Mouse (Mus musculus): ENCODE data around the gene Cep295.

The Cep295 gene

GRCm38 (mm10) chr9:15357484-15358275 is at the start of gene Cep295:
TSS of gene Cep295 (minus strand) at chr9:15357788.
- in situ Hi-C loops (cut with MboI; ENCODE audit: unreplicated experiment in 2 of 2), result no loop called here

- in situ Hi-C loops (cut with MboI; ENCODE audit: unreplicated experiment in 2 of 2), result no loop called here
Measured at GRCm38 (mm10) chr9:15397591-15397990, 40.0 kb upstream of the Cep295 start.

DNA sequence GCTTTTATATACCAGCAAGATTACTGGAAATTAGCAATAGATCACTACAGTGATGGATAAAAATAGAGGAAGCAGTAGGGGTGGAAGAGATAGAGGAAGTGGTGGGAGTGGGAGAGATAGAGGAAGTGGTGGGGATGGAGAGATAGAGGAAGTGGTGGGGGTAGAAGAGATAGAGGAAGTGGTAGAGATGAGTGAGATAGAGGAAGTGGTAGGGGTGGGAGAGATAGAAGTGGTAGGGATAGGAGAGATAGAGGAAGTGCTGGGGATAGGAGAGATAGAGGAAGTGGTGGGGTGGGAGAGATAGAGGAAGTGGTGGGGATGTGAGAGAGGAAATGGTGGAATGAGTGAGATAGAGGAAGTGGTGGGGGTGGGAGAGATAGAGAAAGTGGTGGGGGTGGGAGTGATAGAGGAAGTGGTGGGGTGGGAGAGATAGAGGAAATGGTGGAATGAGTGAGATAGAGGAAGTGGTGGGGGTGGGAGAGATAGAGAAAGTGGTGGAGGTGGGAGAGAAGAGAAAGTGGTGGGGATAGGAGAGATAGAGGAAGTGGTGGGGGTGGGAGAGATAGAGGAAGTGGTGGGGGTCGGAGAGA is 37.9 kb upstream of the Cep295 start:
- in situ Hi-C loops (cut with MboI; ENCODE audit: unreplicated experiment in 2 of 2), result no loop called here

GRCm38 (mm10) chr9:15387075-15387643 is 29.6 kb upstream of the Cep295 start:
- in situ Hi-C loops (cut with MboI; ENCODE audit: unreplicated experiment in 2 of 2), result no loop called here

DNA sequence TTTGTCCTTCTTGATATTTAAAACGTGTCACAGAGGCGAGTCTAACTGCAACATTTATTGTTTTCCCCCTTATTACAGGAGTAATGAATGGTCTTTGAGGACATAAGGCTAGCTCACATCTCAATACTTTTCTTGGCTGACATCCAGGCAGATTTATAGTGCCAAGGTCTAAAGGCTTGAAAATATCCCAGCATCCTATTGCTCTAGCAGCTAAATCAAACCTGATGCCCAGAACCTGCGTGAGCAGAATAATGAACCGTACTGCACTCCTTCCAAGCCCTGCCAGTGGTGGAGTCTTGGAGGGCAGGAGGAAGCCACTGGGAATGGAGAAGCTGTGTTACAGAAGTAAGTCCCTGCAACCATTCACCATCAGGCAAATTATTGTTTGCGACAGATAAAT is 26.7 kb upstream of the Cep295 start:
- in situ Hi-C loops (cut with MboI; ENCODE audit: unreplicated experiment in 2 of 2), result no loop called here

DNA sequence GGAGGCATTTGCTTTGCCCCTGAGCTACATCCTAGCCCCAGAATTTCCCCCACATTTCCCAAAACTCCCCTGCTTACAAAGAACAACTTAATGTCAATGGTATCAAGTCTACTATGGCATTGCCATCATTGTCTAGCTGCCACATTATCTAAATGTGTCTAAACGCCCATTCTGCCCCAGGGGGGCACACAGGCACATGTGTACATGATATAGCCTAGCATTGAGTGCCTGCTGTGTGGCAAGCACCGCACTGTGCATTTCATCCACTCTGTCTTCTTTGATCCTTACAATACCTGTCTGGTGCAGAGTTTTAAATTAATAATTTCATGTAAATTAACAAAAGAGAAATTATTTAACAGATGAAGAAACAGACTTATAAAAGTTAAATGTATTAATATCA is 8.7 kb upstream of the Cep295 start:
- in situ Hi-C loops (cut with MboI; ENCODE audit: unreplicated experiment in 2 of 2), result loop anchor here (5.0 to 10.0 kb wide), 5 partner anchors 119 to 521 kb away; partner anchors contain the start of gene Smco4 (in 1 of the 2)

- in situ Hi-C loops (cut with MboI; ENCODE audit: unreplicated experiment in 2 of 2), result loop anchor here (5.0 to 10.0 kb wide), 5 partner anchors 119 to 521 kb away; partner anchors contain the start of gene Smco4 (in 1 of the 2)
Measured at GRCm38 (mm10) chr9:15365856-15366255, 8.3 kb upstream of the Cep295 start.

GRCm38 (mm10) chr9:15364843-15365242 is 7.3 kb upstream of the Cep295 start:
- in situ Hi-C loops (cut with MboI; ENCODE audit: unreplicated experiment in 2 of 2), result loop anchor here (5.0 to 10.0 kb wide), 5 partner anchors 120 to 522 kb away; partner anchors contain the start of gene Smco4 (in 1 of the 2)

DNA sequence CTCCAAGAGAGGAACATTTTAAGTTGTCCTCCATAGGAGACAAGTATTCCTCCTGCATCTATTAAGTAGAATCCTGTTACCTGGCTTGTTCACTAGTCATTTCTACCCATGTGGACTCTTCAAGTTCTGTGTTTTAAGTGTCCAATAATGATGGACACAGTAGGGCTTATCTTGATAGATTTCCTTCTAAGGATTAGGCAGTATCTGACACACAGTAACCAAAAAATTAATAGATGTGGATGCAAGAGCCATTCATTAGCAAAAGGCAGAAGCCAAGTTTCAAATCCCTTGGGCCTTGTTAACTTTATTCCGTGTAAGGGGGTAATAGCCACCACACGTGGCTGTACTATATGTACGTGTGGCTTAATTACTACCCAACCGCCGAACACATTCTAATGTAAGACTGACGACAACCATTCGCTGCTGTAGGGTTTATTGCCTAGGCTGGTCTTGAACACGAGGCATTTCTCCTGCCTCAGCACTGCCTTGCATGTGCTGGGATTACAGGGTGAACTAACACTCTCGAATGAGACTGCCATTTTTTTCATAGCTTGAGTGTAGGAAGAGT is 588 bp downstream of the Cep295 start:
- in situ Hi-C loops (cut with MboI; ENCODE audit: unreplicated experiment in 2 of 2), result no loop called here

- in situ Hi-C loops (cut with MboI; ENCODE audit: unreplicated experiment in 2 of 2), result no loop called here
Measured at GRCm38 (mm10) chr9:15349925-15350324, 7.7 kb downstream of the Cep295 start.

- in situ Hi-C loops (cut with MboI; ENCODE audit: unreplicated experiment in 2 of 2), result no loop called here
Measured at GRCm38 (mm10) chr9:15337776-15338175, 19.8 kb downstream of the Cep295 start.

- in situ Hi-C loops (cut with MboI; ENCODE audit: unreplicated experiment in 2 of 2), result loop anchor here in 1 of 2 experiments (25.0 kb wide), 1 partner anchor 1481 kb away; the partner anchor contains the start of genes Cep57 and Fam76b
Measured at GRCm38 (mm10) chr9:15318170-15318742, 39.3 kb downstream of the Cep295 start.

GRCm38 (mm10) chr9:15317223-15318169 is 40.1 kb downstream of the Cep295 start:
- in situ Hi-C loops (cut with MboI; ENCODE audit: unreplicated experiment in 2 of 2), result loop anchor here in 1 of 2 experiments (25.0 kb wide), 1 partner anchor 1480 kb away; the partner anchor contains the start of genes Cep57 and Fam76b

GRCm38 (mm10) chr9:15316296-15316695 is 41.3 kb downstream of the Cep295 start:
- in situ Hi-C loops (cut with MboI; ENCODE audit: unreplicated experiment in 2 of 2), result loop anchor here in 1 of 2 experiments (25.0 kb wide), 1 partner anchor 1479 kb away; the partner anchor contains the start of genes Cep57 and Fam76b

DNA sequence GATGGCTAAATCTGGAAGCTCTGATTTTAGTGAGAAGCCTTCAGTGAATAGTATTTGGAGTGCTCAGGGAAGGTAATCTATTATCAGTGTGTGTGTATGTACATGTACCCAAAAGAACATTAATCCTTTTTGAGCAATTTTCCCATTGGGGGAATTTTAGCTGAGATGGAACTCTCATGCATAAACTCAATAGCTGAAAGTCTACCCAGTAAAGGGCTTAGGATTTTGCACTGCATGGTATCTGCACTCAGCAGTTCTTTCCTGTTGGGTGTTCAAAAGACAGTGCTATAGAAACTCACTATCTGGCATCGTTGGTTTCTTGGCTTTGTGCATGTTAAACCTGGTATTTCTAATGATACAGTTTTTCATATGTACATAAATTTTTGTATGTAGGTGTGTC is 43.0 kb downstream of the Cep295 start:
- in situ Hi-C loops (cut with MboI; ENCODE audit: unreplicated experiment in 2 of 2), result loop anchor here in 1 of 2 experiments (25.0 kb wide), 1 partner anchor 1477 kb away; the partner anchor contains the start of genes Cep57 and Fam76b

GRCm38 (mm10) chr9:15313633-15314032 is 44.0 kb downstream of the Cep295 start:
- in situ Hi-C loops (cut with MboI; ENCODE audit: unreplicated experiment in 2 of 2), result loop anchor here in 1 of 2 experiments (25.0 kb wide), 1 partner anchor 1476 kb away; the partner anchor contains the start of genes Cep57 and Fam76b

DNA sequence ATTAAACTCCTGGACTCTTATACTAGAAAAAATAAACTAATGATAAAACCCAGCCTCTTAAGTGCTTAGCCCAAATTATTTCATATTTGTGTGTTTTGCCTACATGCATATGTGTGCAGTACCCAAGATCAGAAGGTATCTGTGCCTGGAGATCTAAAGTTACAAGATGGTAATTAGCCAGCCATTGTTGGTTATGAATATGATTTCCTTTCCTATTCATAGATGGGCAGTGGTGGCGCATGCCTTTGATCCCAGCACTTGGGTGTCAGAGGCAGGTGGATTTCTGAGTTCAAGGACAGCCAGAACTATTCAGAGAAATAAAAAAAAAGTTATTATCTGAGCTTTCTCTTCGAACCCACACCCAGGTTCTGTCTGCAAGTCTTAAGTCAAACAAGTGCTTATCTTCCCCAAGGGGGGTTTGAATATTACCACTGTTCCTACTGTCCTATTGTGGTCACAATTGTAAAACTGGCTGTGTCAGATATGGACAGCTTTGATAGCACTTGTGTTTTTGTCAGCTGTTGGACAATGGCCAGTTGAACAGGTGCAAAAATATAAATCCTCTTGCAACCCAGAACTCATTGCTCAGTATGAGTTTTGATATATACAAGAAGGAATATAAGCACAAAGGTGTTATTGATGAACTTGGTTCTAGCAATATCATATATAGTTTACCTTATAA is 45.4 kb downstream of the Cep295 start:
- in situ Hi-C loops (cut with MboI; ENCODE audit: unreplicated experiment in 2 of 2), result loop anchor here in 1 of 2 experiments (25.0 kb wide), 1 partner anchor 1475 kb away; the partner anchor contains the start of genes Cep57 and Fam76b

GRCm38 (mm10) chr9:15310179-15310578 is 47.4 kb downstream of the Cep295 start:
- in situ Hi-C loops (cut with MboI; ENCODE audit: unreplicated experiment in 2 of 2), result loop anchor here in 1 of 2 experiments (25.0 kb wide), 1 partner anchor 1473 kb away; the partner anchor contains the start of genes Cep57 and Fam76b

All from v-Abl transformed pro-B cells (cell line).